Comparison of ENCODE assay signal across 17 mouse cellular contexts in genomic region chr15:49613865-49614264, GRCm38 (mm10).
"Had no signal": no experiment of that assay in that cellular context is flagged by ENCODE, and none has a peak within 500 bp of the region (broad histone marks: within the 10 kb centered on the region; RNA-seq: fewer than 3 reads in every experiment).

No protein-coding gene starts in this region.

- H3K27me3 ChIP-seq: kidney, embryonic 15.5 days; liver, embryonic 13.5 days; megakaryocyte, embryonic 14.5 days; midbrain, embryonic 15.5 days; stomach, embryonic 15.5 days had no signal

- H3K9me3 ChIP-seq: kidney, embryonic 15.5 days; liver, embryonic 13.5 days; megakaryocyte, embryonic 14.5 days; midbrain, embryonic 10.5 days; midbrain, embryonic 15.5 days; stomach, embryonic 15.5 days had no signal

- H3K4me1 ChIP-seq: kidney, embryonic 15.5 days; liver, embryonic 13.5 days; megakaryocyte, embryonic 14.5 days; midbrain, embryonic 10.5 days; midbrain, embryonic 15.5 days; stomach, embryonic 15.5 days had no signal

- ATAC-seq: lung, postnatal 0 days; midbrain, embryonic 15.5 days had no signal

- H3K9ac ChIP-seq: kidney, embryonic 15.5 days; liver, embryonic 13.5 days; midbrain, embryonic 15.5 days; stomach, embryonic 15.5 days had no signal

- H3K27ac ChIP-seq: kidney, embryonic 15.5 days; left cerebral cortex, adult 2 months; liver, embryonic 13.5 days; midbrain, embryonic 10.5 days; midbrain, embryonic 15.5 days; stomach, embryonic 15.5 days had no signal

- DNase-seq: kidney, adult 8-10 months; kidney, postnatal 10 days; kidney, postnatal 36 days; layer of hippocampus, postnatal 36 days; liver, embryonic 13.5 days; lung, adult 2 months; lung, postnatal 36 days; right cerebral cortex, postnatal 25 days; spleen, adult 18-20 months; thymus, postnatal 25 days had no signal

- H3K4me3 ChIP-seq: kidney, embryonic 15.5 days; left cerebral cortex, adult 2 months; liver, embryonic 13.5 days; megakaryocyte, embryonic 14.5 days; midbrain, embryonic 10.5 days; midbrain, embryonic 15.5 days; stomach, embryonic 15.5 days had no signal

- H3K36me3 ChIP-seq: kidney, embryonic 15.5 days; liver, embryonic 13.5 days; midbrain, embryonic 10.5 days; midbrain, embryonic 15.5 days; stomach, embryonic 15.5 days had no signal

- H3K4me2 ChIP-seq: kidney, embryonic 15.5 days; liver, embryonic 13.5 days; midbrain, embryonic 15.5 days; stomach, embryonic 15.5 days had no signal
